Mouse (Mus musculus) fat pad, adult 2 months (tissue): ENCODE data around the gene Itgb3.

Source experiments
- DNase-seq: peaks from one replicate; pipeline ENCODE4 v3.0.0-alpha.2; 2011; ENCODE audit warnings: low read depth, low spot score; ENCODE audit errors: extremely low read depth

The Itgb3 gene

DNA sequence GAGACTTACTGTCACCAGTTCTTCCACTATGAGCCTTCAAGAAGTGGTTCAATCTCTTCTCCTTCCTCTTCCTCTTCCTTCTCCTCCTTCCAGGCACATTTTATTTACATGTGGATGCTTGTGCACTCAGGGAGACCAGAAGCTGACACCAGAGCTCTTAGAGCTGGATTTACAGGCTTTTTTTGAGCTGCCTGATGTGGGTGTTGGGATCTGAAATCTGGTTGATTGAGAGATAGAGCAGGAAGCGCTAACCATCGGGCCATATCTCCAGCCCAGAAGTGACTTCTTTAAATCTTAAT lies 25.5 kb upstream of the Itgb3 start:
- DNase-seq: no peak

- DNase-seq: no peak
Observed at GRCm38 (mm10) chr11:104582630-104583364, 25.0 kb upstream of the Itgb3 start.

DNA sequence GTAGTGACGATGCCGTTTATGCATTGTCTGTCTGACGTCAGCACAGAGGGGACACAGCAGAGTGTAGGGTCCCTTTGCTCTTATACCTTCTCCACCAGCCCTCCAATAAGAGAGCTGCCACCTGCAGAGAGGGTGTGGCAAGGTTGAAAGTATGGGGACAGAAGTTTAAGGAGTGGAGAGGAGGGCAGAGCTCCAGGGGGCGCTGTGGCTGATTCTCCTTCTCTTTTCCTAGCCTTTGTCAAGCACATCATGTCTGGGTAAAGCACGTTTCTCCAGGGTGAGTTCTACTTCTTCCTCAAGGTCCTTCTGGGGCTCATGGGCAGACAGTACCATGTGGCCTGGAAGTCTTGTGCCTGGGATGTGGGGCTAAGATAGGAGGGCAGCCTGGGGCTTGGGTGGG lies 22.3 kb upstream of the Itgb3 start:
- no peak for DNase-seq

- DNase-seq: no peak
Observed at GRCm38 (mm10) chr11:104587904-104588303, 19.9 kb upstream of the Itgb3 start.

- DNase-seq: no peak
Observed at GRCm38 (mm10) chr11:104588513-104588912, 19.3 kb upstream of the Itgb3 start.

DNA sequence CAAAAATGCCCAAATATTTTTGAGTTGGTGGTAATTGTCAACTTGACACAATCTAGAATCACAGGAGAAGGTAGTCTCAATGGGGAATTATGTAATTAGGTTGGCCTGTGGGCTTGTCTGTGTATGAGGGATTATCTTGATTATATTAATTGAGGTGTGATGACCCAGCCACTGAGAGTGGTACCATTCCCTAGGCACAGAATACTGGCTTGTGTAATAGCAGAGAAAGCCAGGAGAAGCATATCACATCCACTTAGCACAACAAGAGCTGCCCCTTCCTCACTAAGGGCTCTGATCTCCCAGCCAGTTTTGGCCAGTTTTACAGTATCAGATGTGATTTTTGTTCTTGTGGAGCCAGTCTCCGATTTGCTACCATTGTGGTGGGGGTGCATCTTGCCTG lies 18.2 kb upstream of the Itgb3 start:
- no peak for DNase-seq

DNA sequence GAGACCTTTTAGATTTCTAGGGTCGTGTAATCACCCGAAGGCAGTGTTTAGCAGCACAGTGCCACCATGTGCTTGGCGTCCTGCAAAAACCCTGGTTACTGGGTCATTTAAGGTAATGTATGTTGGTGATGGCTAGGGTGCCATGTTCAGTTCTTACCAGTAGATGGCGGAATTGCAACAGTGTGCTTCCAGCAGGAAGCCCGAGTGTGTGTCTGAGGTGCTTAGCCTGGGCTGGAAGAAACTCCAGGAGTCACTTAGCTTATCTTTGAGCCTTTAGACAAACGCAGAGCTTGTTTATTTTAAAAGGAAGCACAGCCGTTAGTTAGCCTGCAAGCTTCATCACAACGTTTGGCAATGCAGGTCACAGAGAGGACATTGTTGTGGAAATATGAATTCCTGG lies 17.7 kb upstream of the Itgb3 start:
- DNase-seq: no peak

DNA sequence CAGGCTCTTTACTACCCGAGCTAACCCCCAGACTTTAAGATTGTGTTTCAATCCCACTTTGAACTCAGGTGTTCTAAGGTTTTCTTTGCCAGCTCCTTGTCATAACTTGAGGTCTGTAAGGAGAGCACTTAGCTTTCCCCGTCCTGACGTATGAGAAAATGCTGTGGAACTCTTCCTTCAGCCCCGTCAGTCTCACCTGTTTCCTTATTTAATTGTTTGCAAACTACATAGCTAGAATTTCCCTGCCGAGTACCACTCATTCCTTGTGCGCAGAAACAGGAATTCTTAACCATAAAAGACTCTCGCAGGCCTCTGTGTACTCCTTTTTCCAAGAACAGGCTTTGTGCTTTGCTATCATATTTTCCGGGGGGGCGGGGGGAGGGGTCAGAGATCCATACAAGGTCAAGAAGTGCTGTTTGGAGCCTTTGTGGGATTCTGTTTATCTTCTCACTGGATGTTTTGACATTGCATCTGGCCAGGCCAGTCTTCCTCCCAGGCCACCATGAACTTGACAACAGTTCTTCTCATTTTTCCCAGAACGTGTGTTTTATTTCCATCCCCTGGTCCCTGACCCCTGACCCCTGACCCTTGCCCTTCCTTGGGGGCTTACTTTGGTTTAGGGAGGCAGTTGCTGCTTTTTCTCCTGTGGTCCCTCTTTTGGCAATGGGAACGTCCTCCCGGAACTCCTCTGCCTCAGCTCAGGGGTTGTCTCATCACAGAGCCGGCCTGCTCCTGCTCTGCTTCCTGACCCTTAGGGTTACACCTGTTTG lies 15.5 kb upstream of the Itgb3 start:
- no peak for DNase-seq

DNA sequence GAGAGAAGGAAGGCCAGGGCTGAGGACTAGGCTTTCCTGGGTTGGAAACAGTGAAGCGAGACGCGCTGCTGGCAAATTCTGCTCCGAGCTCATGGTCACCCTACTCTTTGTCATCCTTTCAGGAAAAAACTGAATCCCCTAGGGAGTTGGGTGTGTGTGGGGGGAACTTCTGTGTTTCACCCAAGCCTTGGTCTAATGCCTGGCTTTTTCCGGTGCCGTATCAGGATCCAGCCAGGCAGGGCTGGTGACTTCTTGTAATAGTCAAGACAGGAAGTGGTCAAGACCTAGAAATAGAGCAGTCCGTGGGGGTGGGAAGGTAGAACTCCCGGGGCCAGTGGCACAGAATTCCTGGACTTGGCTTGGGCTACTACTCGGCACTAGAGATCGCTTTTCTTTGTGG lies 11.4 kb upstream of the Itgb3 start:
- no peak for DNase-seq

GRCm38 (mm10) chr11:104599265-104599945 lies 8.4 kb upstream of the Itgb3 start:
- peak; percentile 42 for DNase-seq

DNA sequence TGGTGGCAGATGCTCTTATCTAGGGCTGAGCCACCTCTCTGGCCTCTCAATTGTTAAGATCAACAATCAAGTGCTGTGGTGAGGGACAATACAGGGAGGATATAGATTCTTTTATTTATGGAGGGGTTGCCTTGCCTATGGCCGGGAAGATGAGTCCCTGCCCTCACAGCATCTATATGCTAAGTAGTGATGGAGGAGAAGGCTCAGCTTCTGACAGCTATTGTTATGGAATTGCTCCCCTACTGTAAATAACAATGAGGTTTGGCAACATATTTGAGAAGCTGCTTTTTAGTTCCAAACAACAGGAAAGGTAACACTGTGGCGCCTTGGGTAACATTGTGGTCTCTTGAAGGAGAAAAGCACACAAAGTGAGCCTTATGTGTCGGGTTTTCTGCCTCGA lies 7.1 kb upstream of the Itgb3 start:
- no peak for DNase-seq

- DNase-seq: no peak
Observed at GRCm38 (mm10) chr11:104604192-104604591, 3.6 kb upstream of the Itgb3 start.

DNA sequence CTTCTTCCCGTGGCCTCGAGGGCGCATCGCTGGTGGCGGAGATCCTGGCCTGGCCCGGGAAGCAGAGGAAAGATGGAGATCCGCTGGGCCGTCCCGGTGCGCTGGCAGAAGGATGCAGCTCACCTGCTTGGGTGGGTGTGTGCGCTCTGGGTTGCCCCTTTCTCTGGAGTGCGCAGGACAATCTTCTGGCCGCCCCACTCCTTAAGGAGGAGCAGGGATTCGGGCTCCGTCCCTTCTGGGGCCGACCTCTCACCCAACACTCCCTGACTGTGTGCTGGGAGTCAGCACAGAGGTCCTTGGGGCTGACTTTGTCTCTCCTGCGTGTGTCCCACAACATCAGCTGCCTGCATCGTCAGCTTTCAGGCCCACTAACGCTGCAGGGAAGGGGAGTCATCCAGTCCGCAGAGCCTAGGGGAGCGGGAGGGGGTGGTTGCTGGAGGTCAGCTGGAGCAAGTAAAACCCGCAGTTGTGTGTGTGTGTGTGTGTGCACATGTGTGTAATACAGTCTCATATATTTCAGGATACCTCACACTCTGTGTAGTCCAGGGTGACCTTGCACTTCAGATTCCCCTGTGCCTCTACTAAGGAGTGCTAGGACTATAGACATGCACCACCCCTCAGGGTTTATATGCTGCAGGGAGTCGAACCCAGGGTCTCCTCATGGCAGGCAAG lies 585 bp downstream of the Itgb3 start:
- DNase-seq: no peak

DNA sequence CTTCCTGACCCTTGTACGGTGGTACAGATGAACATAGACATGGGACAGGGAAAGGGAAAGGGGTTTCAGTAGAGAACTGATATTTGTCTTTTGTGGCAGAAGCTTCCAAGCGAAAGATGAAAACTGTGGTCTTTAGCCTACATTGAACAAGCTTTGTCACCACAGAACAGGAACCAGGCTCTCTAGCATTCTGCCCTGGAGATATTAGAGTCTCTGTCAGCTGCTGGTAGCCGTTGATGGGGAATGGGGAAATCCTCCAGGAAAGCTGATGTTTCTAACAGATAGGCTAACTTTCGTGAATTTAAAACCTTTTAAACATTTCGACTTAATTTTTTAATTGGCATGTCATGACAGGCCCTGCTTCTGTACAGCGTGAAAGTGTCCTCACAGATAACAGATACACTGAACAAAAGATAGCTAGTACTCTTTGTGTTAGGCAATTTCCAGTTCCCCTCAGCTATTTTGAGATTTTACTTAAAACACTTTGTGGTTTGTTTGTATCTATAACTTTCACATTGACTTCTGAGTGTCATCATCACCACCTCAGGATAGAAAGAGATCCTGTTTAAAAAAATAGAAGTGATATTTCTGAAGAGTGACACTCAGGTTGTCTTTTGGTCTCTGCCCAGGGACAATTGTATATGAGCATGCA lies 1.4 kb downstream of the Itgb3 start:
- DNase-seq: no peak

GRCm38 (mm10) chr11:104609733-104610132 lies 1.9 kb downstream of the Itgb3 start:
- no peak for DNase-seq

DNA sequence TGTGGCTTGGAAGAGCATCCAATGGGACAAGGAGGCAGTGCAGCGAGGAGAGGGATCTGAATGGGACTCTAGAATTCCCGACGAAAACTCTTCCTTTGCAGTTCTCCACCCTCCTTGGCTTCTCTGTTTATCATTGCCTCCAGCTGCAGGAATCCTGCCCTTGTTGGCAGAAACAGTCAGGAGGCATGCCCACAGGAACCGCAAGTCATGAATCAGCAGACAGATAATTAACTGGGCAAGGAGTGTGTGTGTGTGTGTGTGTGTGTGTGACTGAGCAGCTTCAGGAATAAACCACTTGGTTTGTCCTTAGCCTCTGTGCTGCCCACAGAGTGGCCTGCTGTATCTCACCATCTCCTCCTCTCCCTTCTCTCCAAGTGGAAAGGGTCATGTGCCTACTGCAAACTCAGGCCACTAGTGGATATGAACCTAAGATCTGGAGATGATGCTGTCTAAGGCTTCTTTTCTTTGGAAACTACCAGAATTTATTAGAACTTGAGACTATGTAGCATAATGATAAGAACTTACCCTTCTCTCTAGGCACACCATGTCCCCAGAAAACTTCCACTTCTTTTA lies 3.9 kb downstream of the Itgb3 start:
- no peak for DNase-seq

- DNase-seq: no peak
Observed at GRCm38 (mm10) chr11:104613551-104613950, 5.8 kb downstream of the Itgb3 start.

- DNase-seq: no peak
Observed at GRCm38 (mm10) chr11:104614130-104614529, 6.3 kb downstream of the Itgb3 start.

DNA sequence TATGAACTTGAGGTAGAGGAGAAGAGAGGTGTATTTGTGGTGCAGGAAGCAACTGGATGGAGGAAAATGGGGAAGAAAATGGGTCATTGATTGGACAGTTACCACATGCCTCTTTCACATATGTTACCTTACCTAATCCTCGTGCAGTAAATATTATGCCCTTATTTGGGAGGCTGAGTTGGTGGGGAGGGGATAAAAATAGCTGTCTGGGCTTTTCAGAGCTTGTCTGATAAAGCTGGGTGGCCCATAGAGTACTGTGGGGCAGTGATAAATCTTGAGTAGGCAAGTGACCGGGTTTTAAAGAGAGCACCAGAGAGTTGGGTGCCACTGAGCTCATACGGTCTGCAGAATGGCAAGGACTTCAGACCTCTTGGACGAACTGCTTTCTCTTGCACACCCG lies 8.4 kb downstream of the Itgb3 start:
- no peak for DNase-seq

GRCm38 (mm10) chr11:104618638-104619076 lies 10.9 kb downstream of the Itgb3 start:
- no peak for DNase-seq
